Mouse (Mus musculus): Measurements from ENCODE around the gene Zmynd11. TPM values are rescaled to one million over a fixed set of nuclear protein-coding genes. Genes with fewer than 3 reads are reported as not detected.

Zmynd11 gene
- polyA plus RNA-seq (2012; ENCODE audit: low replicate concordance) = 35.1 and 42.3 TPM in 2 replicates

GRCm38 (mm10) chr13:9764646-9765536 lies at the start of gene Zmynd11:
Zmynd11 (minus strand) TSS chr13:9765330.

Data from hematopoietic multipotent progenitor cell, adult 10-12 weeks (in vitro differentiated cells).